Mouse (Mus musculus) heart, embryonic 13.5 days (tissue): Measurements from ENCODE around the gene Jmjd6. TPM values are rescaled to one million over a fixed set of nuclear protein-coding genes. Genes with fewer than 3 reads are reported as not detected.

Experiments used
- ATAC-seq: fragments of 200-750 bp; cut with Nextera tagmentation; 2 replicates; pipeline ENCODE4 v1.8.0; 2017; ENCODE audit warnings: moderate TSS enrichment; ENCODE audit not compliant: insufficient number of reproducible peaks, low FRiP score, low TSS enrichment; ENCODE audit errors: extremely low read depth
- H3K27ac ChIP-seq: fragments of 300-500 bp; sonication (generic); replicated peaks from 2 replicates; pipeline ENCODE4 v1.5.1; 2015; ENCODE audit warnings: moderate library complexity, mild to moderate bottlenecking, inconsistent platforms
- H3K27me3 ChIP-seq: fragments of 300-500 bp; sonication (generic); replicated peaks from 2 replicates; pipeline ENCODE4 v1.6.1; 2015; ENCODE audit warnings: mild to moderate bottlenecking, inconsistent platforms
- H3K36me3 ChIP-seq: fragments of 300-500 bp; sonication (generic); 2 replicates; pipeline ENCODE4 v1.6.1; 2015; ENCODE audit warnings: mild to moderate bottlenecking, inconsistent platforms
- H3K4me1 ChIP-seq: fragments of 300-500 bp; sonication (generic); 2 replicates; pipeline ENCODE4 v1.6.1; 2015; ENCODE audit warnings: inconsistent platforms
- H3K4me2 ChIP-seq: fragments of 300-500 bp; sonication (generic); 2 replicates; pipeline ENCODE4 v1.6.1; 2015; ENCODE audit warnings: inconsistent platforms, mild to moderate bottlenecking, moderate library complexity
- H3K4me3 ChIP-seq: fragments of 300-500 bp; sonication (generic); 2 replicates; pipeline ENCODE4 v1.5.1; 2015; ENCODE audit warnings: moderate library complexity, mild to moderate bottlenecking, inconsistent platforms
- H3K9ac ChIP-seq: fragments of 300-500 bp; sonication (generic); 2 replicates; pipeline ENCODE4 v1.6.1; 2015; ENCODE audit warnings: inconsistent platforms, mild to moderate bottlenecking, moderate library complexity
- H3K9me3 ChIP-seq: fragments of 300-500 bp; sonication (generic); 2 replicates; pipeline ENCODE4 v1.6.1; 2016; ENCODE audit warnings: inconsistent platforms
- WGBS: fragments of 180-500 bp; shearing (Covaris S2); methylation state at CpG from one replicate; pipeline ENCODE4 v1.1.7; 2015; ENCODE audit warnings: mixed read lengths; 5-methylcytosine and 5-hydroxymethylcytosine counted together
- polyA plus RNA-seq: library from polyadenylated mRNA; unstranded; fragments of >200 nt; fragmentation: Nextera tagmentation; extraction: Ambion mirVana; gene quantifications from 2 replicates; pipeline ENCODE4 v1.2.1, GENCODE M21; 2015

Jmjd6 gene
- polyA plus RNA-seq, 1 experiment from 2014 or later = 61.7 TPM

DNA sequence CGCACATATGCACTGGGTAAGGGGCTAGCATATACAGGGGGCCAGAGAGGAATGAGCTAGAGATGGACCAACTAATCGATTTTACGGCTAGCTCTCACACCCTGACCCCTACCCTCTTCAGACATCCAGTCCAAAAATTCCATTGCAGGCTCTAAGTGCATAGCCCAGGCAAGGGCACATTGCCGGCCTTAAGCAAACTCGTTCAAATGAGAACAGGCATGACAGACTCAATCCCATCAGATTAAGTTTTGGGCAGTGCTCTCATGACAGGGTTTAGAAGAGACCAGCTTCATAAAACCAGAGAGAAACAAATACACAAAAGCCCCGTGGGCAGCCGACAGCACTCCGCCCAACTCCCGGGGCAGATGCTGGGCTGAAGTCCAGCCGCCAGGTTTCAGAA is 21.0 kb downstream of the Jmjd6 start:
- H3K9ac ChIP-seq = peak overlapping the region; percentile 77
- 64% methylated on average over 10 of the region's 10 CpGs for WGBS
- peak overlapping the region; percentile 58 for H3K4me2 ChIP-seq
- no peak for ATAC-seq
- H3K4me1 ChIP-seq = peaks cover 74% of the 10 kb centered on the region
- no peaks in the 10 kb centered on the region for H3K9me3 ChIP-seq
- no peaks in the 10 kb centered on the region for H3K27me3 ChIP-seq
- peak overlapping the region; percentile 96 for H3K27ac ChIP-seq
- H3K36me3 ChIP-seq = peaks cover 3% of the 10 kb centered on the region; the same call in 1 of the 2 replicates
- H3K4me3 ChIP-seq = no peak overlapping the region

DNA sequence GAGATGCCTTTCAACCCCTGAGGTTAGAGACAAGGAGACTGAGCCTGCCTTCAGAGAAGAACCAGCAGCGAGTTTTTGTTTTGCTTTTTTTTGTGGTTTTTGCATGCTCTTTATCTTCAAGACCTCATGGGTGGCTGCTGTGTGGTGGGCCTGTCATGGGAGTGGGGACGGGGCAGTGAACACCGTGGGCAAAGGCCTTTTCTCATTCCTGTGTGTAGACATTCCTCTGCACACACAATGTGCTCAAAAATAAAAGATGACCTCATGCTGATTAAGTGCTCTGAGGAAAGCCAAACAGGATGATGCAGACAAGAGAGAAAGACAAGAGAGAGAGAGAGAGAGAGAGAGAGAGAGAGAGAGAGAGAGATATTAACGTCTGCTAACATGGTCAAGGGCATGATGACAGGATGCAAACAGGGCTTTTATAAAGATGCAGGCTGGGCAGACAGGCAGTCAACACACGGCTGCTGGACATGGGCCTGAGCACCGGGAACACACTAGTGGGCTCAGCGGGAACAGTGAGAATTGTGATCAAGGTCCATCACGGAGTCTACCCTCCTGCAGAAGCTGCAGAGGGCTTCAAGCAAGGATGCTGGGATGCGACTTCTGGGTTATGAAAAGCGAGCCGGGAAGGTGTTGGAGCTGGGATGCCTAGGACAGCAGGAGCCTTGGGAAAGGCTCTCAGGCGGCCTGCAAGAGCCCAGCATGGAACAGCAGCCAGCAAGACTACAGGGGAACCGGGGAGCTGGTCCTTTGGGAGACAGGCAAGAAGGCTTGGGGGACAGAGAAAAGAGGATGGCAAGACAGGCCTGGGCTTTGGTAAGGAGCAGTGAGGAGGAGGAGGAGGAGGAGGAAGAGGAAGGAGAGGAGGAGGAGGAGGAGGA is 21.9 kb downstream of the Jmjd6 start:
- H3K27me3 ChIP-seq = no peaks in the 10 kb centered on the region
- H3K9ac ChIP-seq = peak overlapping the region; percentile 77
- H3K9me3 ChIP-seq = no peaks in the 10 kb centered on the region
- H3K27ac ChIP-seq = peak overlapping the region; percentile 96
- H3K4me1 ChIP-seq = peaks cover 74% of the 10 kb centered on the region
- peak; percentile 29; the same call in 1 of the 2 replicates for ATAC-seq
- peak overlapping the region; percentile 29 for H3K4me3 ChIP-seq
- peaks cover 3% of the 10 kb centered on the region; the same call in 1 of the 2 replicates for H3K36me3 ChIP-seq
- H3K4me2 ChIP-seq = peak overlapping the region; percentile 58
- WGBS = 27% methylated on average over 13 of the region's 13 CpGs

DNA sequence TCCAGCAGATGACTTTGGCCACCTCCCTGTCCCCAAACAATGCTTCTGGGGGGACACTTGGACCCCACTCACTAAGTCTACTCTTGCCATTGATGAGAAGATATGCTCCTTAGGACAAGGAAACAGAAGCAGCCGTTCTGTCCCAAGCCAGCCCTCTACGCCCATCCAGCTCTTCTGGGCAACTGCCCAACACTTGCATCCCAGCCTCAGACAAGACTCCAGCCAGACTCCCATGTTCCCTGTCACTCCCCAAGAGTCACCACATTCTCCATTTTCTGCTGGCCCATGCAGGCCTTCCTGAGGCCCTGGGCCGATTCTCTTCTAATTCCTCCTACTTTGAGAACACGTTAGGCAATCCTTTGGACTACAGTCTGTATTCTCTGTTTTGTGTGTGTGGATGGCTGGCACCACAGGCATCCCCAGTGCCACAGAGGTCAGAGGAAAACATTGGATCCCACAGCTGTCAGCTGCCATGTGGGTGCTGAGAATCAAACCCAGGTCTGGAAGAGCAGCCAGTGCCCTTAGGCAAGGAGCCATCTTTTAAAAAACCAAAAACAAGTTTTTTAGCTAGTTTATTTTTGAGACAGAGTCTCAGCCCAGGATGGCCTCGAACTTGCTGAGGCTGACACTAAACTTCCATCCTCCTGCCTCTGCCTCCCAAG is 23.2 kb downstream of the Jmjd6 start:
- H3K4me3 ChIP-seq = no peak overlapping the region
- WGBS = 73% methylated on average over 5 of the region's 5 CpGs
- H3K36me3 ChIP-seq = peaks cover 3% of the 10 kb centered on the region; the same call in 1 of the 2 replicates
- no peak for ATAC-seq
- H3K9ac ChIP-seq = no peak overlapping the region; the same call in 1 of the 2 replicates
- peak overlapping the region; percentile 96 for H3K27ac ChIP-seq
- H3K4me2 ChIP-seq = no peak overlapping the region
- H3K9me3 ChIP-seq = no peaks in the 10 kb centered on the region
- no peaks in the 10 kb centered on the region for H3K27me3 ChIP-seq
- H3K4me1 ChIP-seq = peaks cover 72% of the 10 kb centered on the region

DNA sequence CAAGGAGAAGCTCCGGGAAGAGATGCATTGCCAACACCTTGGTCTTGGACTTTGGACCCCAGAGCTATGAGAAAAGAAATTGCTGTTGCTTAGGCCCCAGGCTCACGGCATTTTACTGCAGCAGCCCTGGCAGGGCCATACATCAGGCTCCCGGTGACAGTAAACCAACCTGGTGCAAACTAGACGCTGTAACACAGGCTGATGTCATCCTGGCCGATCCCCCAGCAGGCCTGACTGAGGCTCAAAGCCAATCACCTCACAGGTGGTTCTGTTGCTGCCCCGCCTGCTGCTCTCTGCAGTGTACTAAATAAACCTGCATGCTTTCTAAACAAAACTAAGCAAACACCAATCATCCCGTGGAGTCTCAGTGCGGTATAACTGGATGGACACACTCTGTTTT is 24.5 kb downstream of the Jmjd6 start:
- Histone ChIP-seq H3K27ac (peak overlapping the region; percentile 66; the same call in 1 of the 2 replicates), H3K4me1 (peaks cover 83% of the 10 kb centered on the region), H3K27me3 (no peaks in the 10 kb centered on the region), H3K9ac (0 out of 2 replicates have a peak overlapping the region, but pooled peaks have one; percentile 4), H3K4me2 (no peak overlapping the region), H3K36me3 (peaks cover under 1% of the 10 kb centered on the region; the same call in 1 of the 2 replicates), H3K4me3 (no peak overlapping the region), H3K9me3 (no peaks in the 10 kb centered on the region)
- no peak for ATAC-seq
- 56% methylated on average over 8 of the region's 8 CpGs for WGBS

DNA sequence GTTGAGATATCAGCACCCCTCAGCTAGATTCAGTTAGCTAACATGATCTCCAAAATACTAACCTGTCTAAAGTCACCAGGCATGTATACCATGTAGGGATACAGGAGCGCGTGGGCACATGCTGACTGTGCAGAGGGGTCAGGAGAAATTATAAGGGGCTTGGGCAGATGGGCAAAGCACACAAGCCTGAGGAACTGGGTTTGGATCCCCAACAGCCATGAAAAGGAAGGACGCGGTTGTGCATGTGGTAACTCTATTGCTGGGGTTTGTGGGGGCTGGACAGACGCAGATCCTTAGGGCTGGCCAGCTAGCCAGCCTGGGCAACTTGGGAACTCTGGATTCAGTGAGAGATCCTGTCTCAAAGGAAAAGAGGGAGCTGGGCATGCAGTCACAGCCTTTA is 25.7 kb downstream of the Jmjd6 start:
- H3K4me2 ChIP-seq = no peak overlapping the region
- H3K4me1 ChIP-seq = peaks cover 90% of the 10 kb centered on the region

DNA sequence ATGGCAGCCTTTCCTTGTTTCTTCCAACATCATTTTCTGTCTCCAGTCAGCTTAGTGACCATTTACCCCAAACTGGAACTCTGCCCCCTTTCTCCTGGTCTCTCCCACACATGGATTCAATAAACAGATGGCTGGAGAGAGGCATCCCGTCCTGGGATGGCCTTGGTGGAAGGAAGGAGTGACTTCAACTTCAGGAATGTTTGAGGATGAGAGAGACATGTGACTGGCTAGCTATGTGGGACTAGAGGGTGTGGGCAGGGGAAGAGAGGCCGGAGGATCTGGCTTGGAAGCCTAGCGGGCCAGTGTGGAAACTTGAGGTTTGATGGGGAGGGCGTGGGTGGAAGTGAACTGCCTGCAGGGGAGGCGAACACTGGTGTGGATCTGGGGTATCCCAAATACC is 26.5 kb downstream of the Jmjd6 start:
- no peaks in the 10 kb centered on the region for H3K27me3 ChIP-seq
- no peak overlapping the region for H3K4me2 ChIP-seq
- 52% methylated on average over 5 of the region's 5 CpGs for WGBS
- no peaks in the 10 kb centered on the region for H3K36me3 ChIP-seq
- no peak overlapping the region for H3K27ac ChIP-seq
- no peak overlapping the region for H3K9ac ChIP-seq
- ATAC-seq = no peak
- peaks cover 89% of the 10 kb centered on the region for H3K4me1 ChIP-seq
- H3K9me3 ChIP-seq = no peaks in the 10 kb centered on the region
- no peak overlapping the region for H3K4me3 ChIP-seq

More for the DNA sequence above, 25.7 kb downstream of the Jmjd6 start:
- WGBS = 89% methylated on average over 5 of the region's 5 CpGs
- Histone ChIP-seq H3K4me3 (no peak overlapping the region), H3K27me3 (no peaks in the 10 kb centered on the region), H3K36me3 (no peaks in the 10 kb centered on the region), H3K27ac (no peak overlapping the region), H3K9ac (no peak overlapping the region), H3K9me3 (no peaks in the 10 kb centered on the region)
- no peak for ATAC-seq

DNA sequence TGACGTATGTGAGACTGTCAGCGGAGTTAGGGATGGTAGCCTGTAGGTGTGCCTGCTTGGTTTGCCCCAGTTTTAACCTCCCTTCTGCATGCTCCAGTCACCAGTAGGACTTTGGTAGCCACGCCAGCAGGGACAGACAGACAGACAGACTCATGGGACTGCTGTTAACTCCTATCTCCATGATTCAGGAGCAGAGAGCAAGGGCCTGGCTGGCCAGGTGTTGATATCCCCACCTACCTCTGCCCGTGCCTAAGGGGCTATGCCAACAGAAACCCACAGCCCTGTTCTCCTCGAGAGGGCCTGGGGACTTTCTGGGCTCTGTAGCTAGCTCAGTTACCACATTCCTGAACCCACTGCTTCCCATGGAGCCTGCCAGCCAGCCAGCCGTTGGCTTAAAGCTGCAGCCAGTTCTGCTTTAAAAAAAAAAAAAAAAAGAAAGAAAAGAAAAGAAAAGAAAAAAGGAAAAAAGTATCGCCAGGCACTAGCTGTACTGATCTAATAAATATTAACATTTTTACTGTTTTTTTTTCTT is 28.3 kb downstream of the Jmjd6 start:
- H3K9ac ChIP-seq = peak overlapping the region; percentile 66
- no peak for ATAC-seq
- H3K27ac ChIP-seq = peak overlapping the region; percentile 86
- WGBS = 27% methylated on average over 7 of the region's 7 CpGs
- H3K4me2 ChIP-seq = 0 out of 2 replicates have a peak overlapping the region, but pooled peaks have one; percentile 26
- peaks cover 6% of the 10 kb centered on the region; the same call in 1 of the 2 replicates for H3K27me3 ChIP-seq
- H3K4me3 ChIP-seq = no peak overlapping the region
- no peaks in the 10 kb centered on the region for H3K36me3 ChIP-seq
- H3K4me1 ChIP-seq = peaks cover 82% of the 10 kb centered on the region
- H3K9me3 ChIP-seq = no peaks in the 10 kb centered on the region

DNA sequence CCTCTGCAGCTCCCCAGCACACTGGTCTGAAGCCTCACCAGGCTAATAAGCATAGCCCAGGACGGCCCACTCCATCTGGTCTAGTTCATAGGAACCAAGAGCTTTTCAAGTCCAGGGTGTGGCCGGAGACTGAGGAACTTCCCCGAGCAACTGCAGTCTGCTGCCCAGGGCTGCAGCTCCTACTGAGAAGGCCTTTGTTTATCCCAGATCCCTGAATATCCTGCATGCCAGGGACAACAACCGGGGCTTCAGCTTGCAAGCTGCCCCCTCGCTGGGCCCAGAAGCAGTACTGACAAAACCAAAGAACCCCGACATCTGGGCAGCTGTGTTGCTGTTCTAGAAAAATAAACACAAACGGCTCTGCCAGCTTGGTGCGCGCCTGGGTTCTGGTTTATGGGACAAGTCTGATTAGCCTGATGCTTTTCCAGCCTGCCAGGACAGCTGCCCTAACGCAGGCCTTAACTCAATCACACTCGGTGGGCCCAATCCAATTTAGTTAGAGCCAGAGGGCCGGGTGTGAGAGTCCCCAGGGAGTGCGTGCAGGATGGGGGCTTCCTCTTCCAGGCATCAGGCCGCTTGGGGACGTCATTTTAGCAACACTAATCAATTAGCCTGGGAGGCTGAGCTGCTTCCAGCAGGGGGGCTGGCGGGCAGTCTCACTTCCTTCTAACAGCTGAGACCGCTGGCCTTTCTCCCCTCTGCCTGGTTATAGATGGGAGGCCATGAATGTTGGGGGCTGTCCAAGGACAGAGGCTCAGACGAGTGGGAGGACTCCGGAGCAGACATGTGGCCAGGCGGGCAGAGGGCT is 29.0 kb downstream of the Jmjd6 start:
- no peak overlapping the region for H3K4me3 ChIP-seq
- H3K9ac ChIP-seq = peak overlapping the region; percentile 66
- no peaks in the 10 kb centered on the region for H3K36me3 ChIP-seq
- H3K27me3 ChIP-seq = peaks cover 6% of the 10 kb centered on the region; the same call in 1 of the 2 replicates
- H3K4me2 ChIP-seq = 0 out of 2 replicates have a peak overlapping the region, but pooled peaks have one; percentile 26
- peak overlapping the region; percentile 86 for H3K27ac ChIP-seq
- peaks cover 75% of the 10 kb centered on the region for H3K4me1 ChIP-seq
- 29% methylated on average over 20 of the region's 20 CpGs for WGBS
- H3K9me3 ChIP-seq = no peaks in the 10 kb centered on the region
- ATAC-seq = no peak

DNA sequence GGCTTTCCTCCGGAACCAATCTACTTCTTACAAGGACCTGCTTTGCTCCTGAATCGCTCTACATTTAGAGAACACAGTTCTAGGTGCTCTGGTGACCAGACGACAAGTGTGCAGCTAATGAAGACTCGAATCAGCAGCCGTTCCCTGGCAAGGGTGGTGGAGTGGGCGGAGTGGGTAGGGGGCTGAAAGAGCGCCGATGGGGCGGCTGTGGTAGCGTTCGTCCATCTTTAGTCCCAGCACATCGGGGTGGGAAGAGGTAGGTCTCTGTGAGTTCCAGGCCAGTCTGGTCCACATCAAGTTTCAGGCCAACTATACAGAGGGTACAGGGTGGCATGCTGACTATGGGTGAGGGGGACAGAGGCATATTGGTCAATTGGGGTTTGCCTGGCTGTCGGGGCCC is 29.6 kb downstream of the Jmjd6 start:
- Histone ChIP-seq H3K27ac (peak overlapping the region; percentile 86), H3K9ac (peak overlapping the region; percentile 66), H3K4me1 (peaks cover 69% of the 10 kb centered on the region), H3K4me2 (no peak overlapping the region), H3K4me3 (no peak overlapping the region), H3K36me3 (peaks cover 3% of the 10 kb centered on the region; the same call in 1 of the 2 replicates), H3K27me3 (peaks cover 6% of the 10 kb centered on the region; the same call in 1 of the 2 replicates), H3K9me3 (no peaks in the 10 kb centered on the region)
- 74% methylated on average over 13 of the region's 13 CpGs for WGBS
- no peak for ATAC-seq

DNA sequence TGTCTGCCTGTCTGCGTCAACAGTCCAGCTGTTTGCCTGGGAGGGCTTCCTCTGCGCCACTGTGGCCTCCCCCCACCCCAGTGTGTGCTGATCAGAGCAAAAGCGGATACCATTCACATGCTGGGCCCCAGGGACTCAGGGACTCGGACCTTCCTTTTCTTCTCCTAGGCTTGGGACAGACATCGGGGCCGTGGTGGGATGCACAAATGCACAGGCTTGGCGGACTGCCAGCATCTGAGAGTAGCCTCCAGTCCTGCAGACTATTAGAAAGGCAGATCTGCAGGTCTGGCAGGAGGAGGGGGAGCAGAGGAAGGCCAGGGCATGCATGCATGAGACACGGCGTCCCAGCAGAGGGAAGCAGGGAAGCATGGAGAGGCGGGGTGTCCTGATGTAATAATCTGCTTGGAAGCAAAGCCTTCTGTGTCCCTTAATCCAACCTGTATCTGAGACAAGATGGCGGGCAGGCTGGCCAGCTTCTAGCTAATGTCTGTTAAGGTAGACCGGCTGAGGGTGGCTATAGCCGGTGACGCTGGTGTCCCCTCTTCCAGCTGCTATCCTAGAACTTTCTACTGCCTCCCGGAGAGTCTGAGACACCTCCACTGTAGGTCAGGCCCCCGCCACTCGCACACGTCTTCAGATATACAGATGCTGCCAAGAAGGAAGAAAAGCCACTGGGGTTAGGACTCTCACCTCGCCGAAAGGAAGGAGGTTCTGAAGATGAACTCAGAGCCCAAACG is 30.3 kb downstream of the Jmjd6 start:
- Histone ChIP-seq H3K27me3 (peaks cover 6% of the 10 kb centered on the region; the same call in 1 of the 2 replicates), H3K4me2 (peak overlapping the region; percentile 33), H3K4me3 (no peak overlapping the region), H3K9ac (peak overlapping the region; percentile 66), H3K27ac (peak overlapping the region; percentile 86), H3K36me3 (peaks cover 3% of the 10 kb centered on the region; the same call in 1 of the 2 replicates), H3K4me1 (peaks cover 72% of the 10 kb centered on the region), H3K9me3 (no peaks in the 10 kb centered on the region)
- 45% methylated on average over 21 of the region's 21 CpGs for WGBS
- no peak for ATAC-seq
